In genomic region chr9:56926025-56926360, GRCm38 (mm10) we compare ENCODE assay signal across 9 mouse cellular contexts. TPM values are rescaled to one million over a fixed set of nuclear protein-coding genes. Genes with fewer than 3 reads are reported as not detected.
DNase-seq lines count a peak whose midpoint lies in the region; ATAC-seq lines count a peak whose summit lies in the region.
"Had no signal": no experiment of that assay in that cellular context is flagged by ENCODE, and none has a peak within 500 bp of the region (broad histone marks: within the 10 kb centered on the region; RNA-seq: fewer than 3 reads in every experiment).

No protein-coding gene starts in this region.

- no peak overlapping the region for H3K27ac ChIP-seq in kidney, embryonic 14.5 days (ENCODE audit: low read depth, low read length)
- H3K27ac ChIP-seq in embryonic facial prominence, embryonic 12.5 days = no peak overlapping the region
- H3K27ac ChIP-seq in heart, embryonic 16.5 days (ENCODE audit: low read length) = no peak overlapping the region
- no peak overlapping the region for H3K27ac ChIP-seq in liver, embryonic 12.5 days

- H3K27me3 ChIP-seq in kidney, embryonic 14.5 days (ENCODE audit: control insufficient read depth, insufficient read depth, low read length) = no peaks in the 10 kb centered on the region
- 0 out of 2 replicates have a peak, but pooled peaks cover 3% of the 10 kb centered on the region for H3K27me3 ChIP-seq in embryonic facial prominence, embryonic 12.5 days
- H3K27me3 ChIP-seq in heart, embryonic 16.5 days (ENCODE audit: control insufficient read depth, insufficient read depth, low read length) = no peaks in the 10 kb centered on the region; the same call in 1 of the 2 replicates
- H3K27me3 ChIP-seq in liver, embryonic 12.5 days (replicated peaks) = peaks cover 35% of the 10 kb centered on the region

- WGBS in kidney, embryonic 14.5 days = 92% methylated on average over 10 of the region's 10 CpGs
- 95% methylated on average over 10 of the region's 10 CpGs for WGBS in embryonic facial prominence, embryonic 12.5 days
- WGBS in heart, embryonic 16.5 days = 95% methylated on average over 10 of the region's 10 CpGs
- 81% methylated on average over 10 of the region's 10 CpGs for WGBS in liver, embryonic 12.5 days (ENCODE audit: insufficient replicate concordance)

- no peak for DNase-seq in kidney, postnatal 14 days
- DNase-seq in right cerebral cortex, adult 2 months (ENCODE audit: low spot score in 2 of 2) = no peak
- no peak for DNase-seq in urinary bladder, adult 18-20 months (ENCODE audit: low spot score in 2 of 2)
- no peak for DNase-seq in left cerebral cortex, postnatal 25 days (ENCODE audit: low spot score in 2 of 2)
- DNase-seq: lung, postnatal 14 days had no signal

- H3K4me3 ChIP-seq in kidney, embryonic 14.5 days (ENCODE audit: low read length) = peak overlapping the region; percentile 20; the same call in 1 of the 2 replicates
- H3K4me3 ChIP-seq in embryonic facial prominence, embryonic 12.5 days = peak overlapping the region; percentile 65; the same call in 1 of the 2 replicates
- 0 out of 2 replicates have a peak overlapping the region, but pooled peaks have one; percentile 60 for H3K4me3 ChIP-seq in heart, embryonic 16.5 days (ENCODE audit: low read length)
- no peak overlapping the region for H3K4me3 ChIP-seq in liver, embryonic 12.5 days

- H3K36me3 ChIP-seq in kidney, embryonic 14.5 days (ENCODE audit: control insufficient read depth, insufficient read depth, low read length) = peaks cover 17% of the 10 kb centered on the region; the same call in 1 of the 2 replicates
- peaks cover 22% of the 10 kb centered on the region for H3K36me3 ChIP-seq in embryonic facial prominence, embryonic 12.5 days
- peaks cover 11% of the 10 kb centered on the region for H3K36me3 ChIP-seq in heart, embryonic 16.5 days (ENCODE audit: control insufficient read depth, insufficient read depth)
- peaks cover 15% of the 10 kb centered on the region for H3K36me3 ChIP-seq in liver, embryonic 12.5 days

- H3K4me2 ChIP-seq in kidney, embryonic 14.5 days (replicated peaks; ENCODE audit: low read depth, low read length) = peak overlapping the region; percentile 71; the same call in 1 of the 2 replicates
- H3K4me2 ChIP-seq in embryonic facial prominence, embryonic 12.5 days (replicated peaks) = peak overlapping the region; percentile 85
- peak overlapping the region; percentile 72 for H3K4me2 ChIP-seq in heart, embryonic 16.5 days (ENCODE audit: low read depth, low read length)
- H3K4me2 ChIP-seq in liver, embryonic 12.5 days = peak overlapping the region; percentile 86; the same call in 1 of the 2 replicates

- H3K9ac ChIP-seq in kidney, embryonic 14.5 days (ENCODE audit: low read depth, low read length) = no peak overlapping the region
- peak overlapping the region; percentile 76; the same call in 1 of the 2 replicates for H3K9ac ChIP-seq in embryonic facial prominence, embryonic 12.5 days
- peak overlapping the region; percentile 38; the same call in 1 of the 2 replicates for H3K9ac ChIP-seq in heart, embryonic 16.5 days (ENCODE audit: low read length)
- no peak overlapping the region for H3K9ac ChIP-seq in liver, embryonic 12.5 days

- ATAC-seq in kidney, embryonic 14.5 days (ENCODE audit: low FRiP score, low TSS enrichment) = no peak
- ATAC-seq in embryonic facial prominence, embryonic 12.5 days (ENCODE audit: insufficient number of reproducible peaks, insufficient read depth, low FRiP score, low TSS enrichment) = no peak
- no peak for ATAC-seq in heart, embryonic 16.5 days (replicated peaks; ENCODE audit: extremely low read depth, insufficient read depth, low FRiP score)
- ATAC-seq in liver, embryonic 12.5 days = no peak

- peaks cover 5% of the 10 kb centered on the region; the same call in 1 of the 2 replicates for H3K9me3 ChIP-seq in kidney, embryonic 14.5 days (ENCODE audit: control insufficient read depth, low read length)
- H3K9me3 ChIP-seq in embryonic facial prominence, embryonic 12.5 days = no peaks in the 10 kb centered on the region
- H3K9me3 ChIP-seq in heart, embryonic 16.5 days (replicated peaks; ENCODE audit: control insufficient read depth, low read length) = peaks cover 6% of the 10 kb centered on the region; the same call in 1 of the 2 replicates
- no peaks in the 10 kb centered on the region for H3K9me3 ChIP-seq in liver, embryonic 12.5 days (replicated peaks)

- intact Hi-C loops in left cerebral cortex, postnatal 25 days (cut with DNase I) = no loop called here

- H3K4me1 ChIP-seq in kidney, embryonic 14.5 days (ENCODE audit: control insufficient read depth, insufficient read depth, low read length) = peaks cover 40% of the 10 kb centered on the region
- peaks cover 44% of the 10 kb centered on the region for H3K4me1 ChIP-seq in embryonic facial prominence, embryonic 12.5 days
- peaks cover 44% of the 10 kb centered on the region for H3K4me1 ChIP-seq in heart, embryonic 16.5 days (ENCODE audit: control insufficient read depth, insufficient read depth, low read length)
- peaks cover 43% of the 10 kb centered on the region for H3K4me1 ChIP-seq in liver, embryonic 12.5 days

RNA-seq across cellular contexts. Expression of gene Snx33, which starts 2.2 kb away (rescaled TPM):
- 4.1 and 8.3 TPM in 2 replicates for polyA plus RNA-seq in kidney, embryonic 14.5 days (2014; fragmentation: Nextera tagmentation; extraction: Ambion mirVana)
- 13.8 and 14.4 TPM in 2 replicates for polyA plus RNA-seq in embryonic facial prominence, embryonic 12.5 days (2016; fragmentation: Nextera tagmentation; extraction: Ambion mirVana)
- polyA plus RNA-seq in heart, embryonic 16.5 days (2015; fragmentation: Nextera tagmentation; extraction: Ambion mirVana) = 7.5 and 8.2 TPM in 2 replicates
- polyA plus RNA-seq in liver, embryonic 12.5 days (2016; fragmentation: Nextera tagmentation; extraction: Ambion mirVana) = 1.8 and 2.2 TPM in 2 replicates
- 1 to 10 TPM; 6.7 to 7.6 TPM for total RNA-seq in left cerebral cortex, postnatal 25 days (2021)

RNA-seq across cellular contexts. Expression of gene Imp3, which starts 11.3 kb away (rescaled TPM):
- polyA plus RNA-seq in kidney, embryonic 14.5 days (2014; fragmentation: Nextera tagmentation; extraction: Ambion mirVana) = 98.4 and 111 TPM in 2 replicates
- polyA plus RNA-seq in embryonic facial prominence, embryonic 12.5 days (2016; fragmentation: Nextera tagmentation; extraction: Ambion mirVana) = 74.3 and 76.9 TPM in 2 replicates
- 64.6 and 68.7 TPM in 2 replicates for polyA plus RNA-seq in heart, embryonic 16.5 days (2015; fragmentation: Nextera tagmentation; extraction: Ambion mirVana)
- polyA plus RNA-seq in liver, embryonic 12.5 days (2016; fragmentation: Nextera tagmentation; extraction: Ambion mirVana) = 71.1 and 76.1 TPM in 2 replicates
- total RNA-seq in left cerebral cortex, postnatal 25 days (2021) = 10 to 100 TPM; 47.5 to 59.8 TPM

RNA-seq across cellular contexts. Expression of gene Snupn, which starts 24.7 kb away (rescaled TPM):
- polyA plus RNA-seq in kidney, embryonic 14.5 days (2014; fragmentation: Nextera tagmentation; extraction: Ambion mirVana) = 24.3 and 27.7 TPM in 2 replicates
- polyA plus RNA-seq in embryonic facial prominence, embryonic 12.5 days (2016; fragmentation: Nextera tagmentation; extraction: Ambion mirVana) = 27.3 and 29.1 TPM in 2 replicates
- polyA plus RNA-seq in heart, embryonic 16.5 days (2015; fragmentation: Nextera tagmentation; extraction: Ambion mirVana) = 17.8 and 18.9 TPM in 2 replicates
- 13.2 and 13.6 TPM in 2 replicates for polyA plus RNA-seq in liver, embryonic 12.5 days (2016; fragmentation: Nextera tagmentation; extraction: Ambion mirVana)
- total RNA-seq in left cerebral cortex, postnatal 25 days (2021) = 10 to 100 TPM; 17.6 to 17.7 TPM

Comparison
In these comparisons a context has a peak if more than half of its experiments do, and no peak if none do; other contexts are left out.
1. H3K9ac ChIP-seq: peak in embryonic facial prominence, embryonic 12.5 days (single experiment) and heart, embryonic 16.5 days (single experiment); none in kidney, embryonic 14.5 days (single experiment) and liver, embryonic 12.5 days (single experiment).
2. Peak in every context shown above with its lines, with median percentiles within 50 percentile points of each other: H3K4me2 ChIP-seq.